Mouse (Mus musculus) spleen, adult 18-20 months (tissue): ENCODE results near the gene Trpm2.
"Not testable (repeated sequence)": the region's sequence is repeated elsewhere in the genome, so short reads cannot be mapped to it uniquely, and the experiment has no call there.

Source experiments
- DNase-seq, 2 experiments: peaks; one replicate each; pipeline ENCODE4 v3.0.0; 2022; ENCODE audit warnings: mixed read lengths in 2 of 2

Gene Trpm2

GRCm38 (mm10) chr10:77970481-77970880, at the start of gene Trpm2:
Trpm2 (minus strand) TSS chr10:77970563.
- DNase-seq: peak; percentile 31 to 34

DNA sequence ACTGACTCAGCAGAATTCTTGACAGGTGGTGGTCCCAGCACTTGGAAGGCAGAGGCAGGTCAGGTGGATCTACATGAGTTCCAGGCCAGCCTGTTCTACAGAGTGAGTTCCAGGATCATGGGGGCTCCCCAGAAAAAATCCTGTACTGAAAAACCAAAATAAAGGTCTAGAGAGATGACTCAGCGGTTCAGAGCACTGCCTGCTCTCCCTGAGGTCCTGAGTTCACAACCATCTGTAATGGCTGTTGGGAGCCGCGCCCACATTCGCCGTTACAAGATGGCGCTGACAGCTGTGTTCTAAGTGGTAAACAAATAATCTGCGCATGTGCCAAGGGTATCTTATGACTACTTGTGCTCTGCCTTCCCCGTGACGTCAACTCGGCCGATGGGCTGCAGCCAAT, 49.6 kb upstream of the Trpm2 start:
- DNase-seq: not testable (repeated sequence)

GRCm38 (mm10) chr10:78019291-78019690, 48.9 kb upstream of the Trpm2 start:
- no peak for DNase-seq

- DNase-seq: peak; percentile 43 to 80
These were observed 48.4 kb upstream of the Trpm2 start for GRCm38 (mm10) chr10:78018797-78019203.

DNA sequence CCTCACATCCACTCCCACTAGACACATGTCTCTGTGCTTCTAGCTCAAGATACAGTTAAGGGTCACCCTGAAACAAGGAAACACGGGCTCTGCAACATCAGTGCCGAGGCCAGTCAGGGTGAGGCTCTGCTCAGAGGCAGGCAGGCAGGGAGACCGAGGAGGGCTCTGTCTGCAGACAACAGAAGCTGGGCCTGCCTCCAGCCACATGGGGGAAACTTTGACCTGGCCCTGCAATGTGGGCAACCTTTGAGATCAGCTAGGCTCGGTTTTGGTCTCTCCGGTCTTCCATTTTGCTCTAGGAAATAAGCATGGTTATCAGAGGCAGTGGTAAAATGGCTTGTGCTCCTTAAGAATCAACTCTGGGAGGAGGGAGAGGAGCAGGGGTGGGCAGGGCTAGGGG, 46.0 kb upstream of the Trpm2 start:
- no peak for DNase-seq

DNA sequence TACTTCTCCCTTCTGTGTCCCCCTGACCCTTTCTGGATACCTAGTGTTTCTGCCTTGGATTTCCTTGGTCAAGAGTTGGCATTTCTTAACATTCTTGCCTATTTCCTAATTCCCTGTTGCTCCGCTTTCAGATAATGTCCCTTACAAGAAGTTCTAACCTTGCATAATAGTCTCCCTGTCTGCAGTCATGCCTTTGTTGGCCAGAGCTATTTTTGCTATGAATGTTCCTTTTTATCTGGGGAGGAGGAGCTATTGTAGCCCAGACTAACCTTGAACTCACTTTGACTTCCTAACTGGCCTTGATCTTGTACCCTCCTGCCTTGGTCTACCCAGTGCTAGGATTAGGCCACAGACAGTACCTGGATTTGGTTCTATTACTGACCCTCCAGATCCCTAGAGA, 45.1 kb upstream of the Trpm2 start:
- no peak for DNase-seq

GRCm38 (mm10) chr10:78012661-78013495, 42.5 kb upstream of the Trpm2 start:
- DNase-seq: no peak

DNA sequence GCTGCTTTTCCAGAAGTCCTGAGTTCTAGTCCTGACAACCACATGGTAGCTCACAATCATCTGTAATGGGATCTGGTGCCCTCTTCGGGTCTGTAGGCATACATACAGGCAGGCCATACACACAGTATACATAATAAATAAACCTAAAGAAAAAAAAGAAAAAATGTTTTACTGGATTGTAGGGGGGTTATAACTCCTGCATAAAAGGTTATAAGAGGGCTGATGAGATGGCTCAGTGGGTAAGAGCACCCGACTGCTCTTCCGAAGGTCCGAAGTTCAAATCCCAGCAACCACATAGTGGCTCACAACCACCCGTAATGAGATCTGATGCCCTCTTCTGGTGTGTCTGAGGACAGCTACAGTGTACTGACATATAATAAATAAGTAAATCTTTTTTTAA, 40.8 kb upstream of the Trpm2 start:
- DNase-seq: not testable (repeated sequence)

DNA sequence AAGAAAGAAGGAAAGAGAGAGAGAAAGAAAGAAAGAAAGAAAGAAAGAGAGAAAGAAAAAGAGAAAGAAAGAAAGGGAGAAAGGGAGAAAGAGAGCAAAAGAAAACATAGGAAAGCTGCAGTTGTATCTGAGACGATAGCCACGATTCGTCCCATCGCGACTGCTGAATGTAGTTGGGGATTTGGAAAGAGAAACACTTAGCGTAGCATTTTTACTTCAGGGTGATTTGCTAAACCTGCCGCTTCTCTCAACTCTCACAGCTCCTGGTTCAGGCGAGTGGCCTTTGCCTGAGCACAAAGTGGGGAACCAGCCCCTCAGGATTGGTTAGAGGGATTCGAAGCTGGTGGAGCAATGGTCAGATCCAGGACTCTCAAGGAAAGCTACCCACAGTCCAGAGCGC, 40.0 kb upstream of the Trpm2 start:
- DNase-seq: no peak

- no peak for DNase-seq
These were observed 39.6 kb upstream of the Trpm2 start, which contains the start of gene Pfkl for GRCm38 (mm10) chr10:78009945-78010293. Pfkl (minus strand) TSS chr10:78010083.

DNA sequence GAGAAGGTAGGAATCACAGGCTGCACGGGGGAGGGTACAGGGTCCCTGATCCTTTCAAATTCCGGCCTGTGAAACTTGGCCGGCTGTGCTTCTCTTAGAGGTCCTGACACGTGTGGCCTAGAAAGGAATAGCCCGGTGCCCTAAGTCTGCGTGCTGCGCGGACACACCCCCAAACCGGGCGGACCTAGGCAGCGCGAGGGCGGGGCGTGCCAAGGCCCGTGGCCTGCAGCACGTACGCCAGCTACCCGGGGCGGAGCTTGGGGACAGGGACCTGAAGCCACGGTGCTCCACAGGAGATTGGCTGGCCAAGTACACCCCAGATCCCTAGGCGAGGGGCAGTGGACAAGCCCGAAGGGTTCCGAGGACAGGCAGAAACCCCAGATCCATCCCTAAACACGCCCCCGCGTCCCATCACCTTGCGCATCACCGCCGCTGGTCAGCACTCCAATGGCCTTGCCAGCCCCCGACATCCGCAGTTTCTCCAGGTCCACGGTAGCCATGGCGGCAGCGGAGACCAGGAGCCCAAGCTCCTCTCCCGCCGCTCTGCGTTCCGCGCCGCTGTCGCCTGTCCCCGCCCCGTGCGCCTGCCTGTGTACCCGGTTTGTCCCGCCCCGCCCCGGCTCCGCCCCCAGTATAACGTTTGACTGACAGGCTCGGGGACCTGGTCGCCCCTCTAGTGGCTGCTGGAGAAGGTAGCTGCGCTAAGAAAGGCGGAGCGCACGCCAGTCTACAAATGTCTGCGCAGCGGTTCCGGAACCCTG, 39.0 kb upstream of the Trpm2 start:
- peak; percentile 95 to 98 for DNase-seq

- DNase-seq: no peak
These were observed 37.8 kb upstream of the Trpm2 start for GRCm38 (mm10) chr10:78008169-78008568.

DNA sequence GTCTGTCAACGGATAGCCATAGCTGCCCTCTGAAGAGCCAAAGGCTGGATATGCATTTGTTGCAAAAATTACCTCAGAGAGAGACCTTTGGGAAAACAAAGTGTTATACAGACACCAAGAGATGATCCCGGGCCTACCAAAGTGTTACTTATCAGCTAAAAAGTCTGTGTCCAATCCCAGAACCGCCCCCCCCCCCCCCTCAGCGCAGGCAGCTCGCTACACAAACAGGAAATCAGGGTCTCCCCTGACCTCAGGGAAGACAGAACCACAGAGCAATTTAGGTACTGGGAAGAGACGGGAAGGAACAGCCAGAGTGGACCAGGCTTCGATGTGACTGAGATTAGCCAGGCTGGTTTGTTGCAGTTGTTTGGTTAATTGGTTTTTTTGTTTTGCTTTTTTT, 36.8 kb upstream of the Trpm2 start:
- no peak for DNase-seq

DNA sequence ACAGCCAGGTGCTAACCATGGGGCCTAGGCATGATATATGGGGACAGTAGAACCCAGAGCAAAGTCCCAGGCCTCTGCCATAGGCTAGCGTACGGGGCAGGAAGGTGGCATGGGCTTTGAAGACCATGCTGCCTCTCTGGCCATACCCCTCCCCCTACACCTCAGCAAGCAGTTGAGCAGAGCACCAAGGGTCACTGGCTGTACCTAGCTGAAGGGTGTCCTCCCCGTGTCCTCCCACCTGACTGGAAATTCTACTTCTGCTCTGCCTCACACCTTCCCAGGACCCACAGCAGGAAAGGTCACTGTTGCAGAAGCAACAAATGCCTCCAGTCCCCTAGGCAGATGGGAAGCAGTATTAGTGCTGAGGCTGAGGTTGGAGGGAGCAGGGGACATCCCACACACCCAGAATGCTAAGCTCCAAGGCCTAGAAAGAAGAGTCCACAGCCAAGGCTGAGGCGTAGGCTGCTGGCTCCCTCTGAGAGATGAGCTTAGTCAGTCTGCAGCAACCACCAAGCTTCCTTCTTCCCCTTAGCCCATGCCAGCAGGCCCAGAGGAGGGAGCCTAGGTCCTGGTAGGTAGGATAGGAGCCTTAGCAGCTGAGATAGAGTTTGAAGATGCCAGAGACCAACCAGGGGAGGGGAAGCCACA, 35.6 kb upstream of the Trpm2 start:
- DNase-seq: no peak

DNA sequence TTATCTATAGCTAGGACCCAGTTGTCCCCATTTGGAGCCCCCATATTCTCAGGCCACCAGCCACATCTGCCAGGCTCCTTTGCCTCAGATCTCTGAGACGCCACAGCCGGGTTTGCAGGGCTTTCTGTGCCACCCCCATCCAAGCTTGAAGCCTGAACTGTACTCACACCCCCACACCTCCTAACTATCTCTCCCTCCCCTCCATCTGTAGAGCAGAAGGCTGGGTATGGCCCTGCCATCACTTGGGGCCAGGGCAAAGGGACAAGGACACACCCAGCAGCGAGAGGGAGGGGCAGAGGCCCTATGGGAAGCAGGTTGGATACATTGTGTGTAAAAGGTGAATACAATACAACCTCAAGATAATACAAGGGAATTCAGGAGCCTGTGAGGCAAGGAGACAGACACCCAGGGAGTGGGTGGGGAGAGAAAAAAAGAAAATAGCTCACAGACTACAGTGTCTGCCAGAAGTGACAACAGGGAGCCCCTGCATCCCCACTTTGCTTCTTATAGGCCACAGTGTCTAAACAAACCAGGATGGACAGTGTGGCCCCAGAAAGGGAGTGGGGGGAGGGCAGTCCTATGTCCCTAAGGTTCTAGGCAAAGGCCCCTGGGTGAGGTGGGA, 34.2 kb upstream of the Trpm2 start:
- DNase-seq: no peak

DNA sequence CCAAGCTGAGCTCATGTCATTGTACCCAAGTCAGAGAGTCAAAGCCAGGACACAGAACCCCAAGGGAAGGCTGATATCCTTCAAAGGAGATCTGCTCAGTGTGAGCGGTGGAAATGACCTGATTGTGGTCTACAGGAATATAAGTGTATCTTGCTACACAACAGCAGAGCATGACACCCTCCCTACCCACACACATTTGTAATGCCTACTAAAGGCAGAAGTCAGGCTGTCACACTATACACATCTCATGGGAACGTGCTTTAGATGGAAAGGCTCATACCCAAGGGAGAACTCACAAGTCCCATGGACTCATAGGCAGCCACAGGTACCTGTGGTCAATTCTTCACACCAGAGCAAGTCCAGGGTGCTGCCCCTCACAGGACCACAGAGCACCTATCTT, 32.0 kb upstream of the Trpm2 start:
- no peak for DNase-seq

DNA sequence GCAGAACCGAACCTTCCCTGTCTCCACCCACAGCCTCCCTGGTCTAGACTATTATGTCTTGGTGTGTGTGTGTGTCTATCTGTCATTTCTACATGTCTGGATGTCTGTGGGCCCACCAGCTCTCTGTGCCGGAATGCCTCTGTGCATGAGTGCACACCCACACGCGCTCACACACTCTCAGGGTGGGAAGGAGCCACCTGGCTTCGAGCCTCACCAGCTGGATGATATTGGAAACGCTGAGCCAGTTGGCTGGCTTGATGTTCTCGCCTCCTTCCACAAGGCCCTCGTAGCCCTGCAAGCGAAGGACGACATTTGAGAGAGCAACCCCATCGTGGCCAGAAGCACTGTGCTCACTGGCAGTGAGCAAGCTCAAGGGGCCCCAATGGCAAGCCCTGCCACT, 31.4 kb upstream of the Trpm2 start:
- DNase-seq: no peak

DNA sequence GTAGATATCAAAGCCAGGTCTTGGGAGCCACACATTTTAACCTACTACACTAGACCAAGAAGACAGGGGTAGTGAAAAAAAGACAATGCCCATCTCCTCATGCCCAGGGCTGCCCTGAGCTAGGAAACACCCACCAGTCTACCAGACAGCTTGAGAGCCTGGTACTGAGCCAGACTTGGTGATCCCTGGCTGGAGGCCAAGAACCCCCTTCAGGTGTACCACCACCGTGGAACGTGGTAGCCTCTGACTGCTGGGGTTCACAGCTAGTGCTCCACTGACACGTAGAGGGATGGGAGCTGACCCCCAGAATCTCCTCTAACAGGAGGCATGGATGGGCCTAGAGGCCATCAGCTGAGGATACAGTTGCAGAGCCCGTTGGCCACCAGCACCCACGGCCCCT, 29.8 kb upstream of the Trpm2 start:
- no peak for DNase-seq

DNA sequence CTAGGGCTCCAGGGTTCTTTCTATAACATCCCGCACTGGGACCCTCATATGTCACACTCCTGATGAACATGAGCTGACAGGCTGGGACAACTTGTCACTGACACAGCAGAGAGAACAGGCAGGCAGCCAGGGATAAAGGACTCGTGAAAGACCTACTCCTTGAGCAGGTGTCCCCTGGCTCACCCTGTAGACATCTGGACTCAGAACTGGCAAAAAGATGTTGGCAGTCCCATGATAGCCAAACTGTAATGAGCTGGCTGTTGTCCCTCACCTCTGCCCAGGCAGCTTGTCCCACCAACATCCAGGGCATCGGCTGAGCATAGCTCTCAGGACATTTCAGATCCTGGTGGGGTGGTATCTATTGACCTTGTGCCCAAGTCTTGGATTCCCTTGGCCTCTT, 25.3 kb upstream of the Trpm2 start:
- no peak for DNase-seq

DNA sequence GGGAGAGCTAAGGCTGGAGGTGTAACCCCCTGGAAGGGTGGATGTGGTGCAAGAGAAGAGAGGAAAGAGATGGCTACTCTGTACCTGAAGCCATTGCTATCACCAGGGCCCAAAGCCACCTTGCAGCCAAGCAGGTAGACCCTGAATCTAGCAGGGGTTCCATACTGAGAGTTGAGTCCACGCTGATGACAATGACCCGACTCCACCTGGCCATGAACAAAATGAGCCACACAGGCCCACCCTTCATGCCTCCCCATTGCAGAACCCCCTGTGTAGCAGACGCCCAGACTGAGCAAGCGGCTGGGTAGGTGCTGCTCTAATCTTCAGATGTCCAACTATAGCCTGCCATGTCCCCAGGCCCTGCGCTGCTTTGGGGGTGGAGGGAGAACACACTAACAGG, 15.4 kb upstream of the Trpm2 start:
- no peak for DNase-seq

DNA sequence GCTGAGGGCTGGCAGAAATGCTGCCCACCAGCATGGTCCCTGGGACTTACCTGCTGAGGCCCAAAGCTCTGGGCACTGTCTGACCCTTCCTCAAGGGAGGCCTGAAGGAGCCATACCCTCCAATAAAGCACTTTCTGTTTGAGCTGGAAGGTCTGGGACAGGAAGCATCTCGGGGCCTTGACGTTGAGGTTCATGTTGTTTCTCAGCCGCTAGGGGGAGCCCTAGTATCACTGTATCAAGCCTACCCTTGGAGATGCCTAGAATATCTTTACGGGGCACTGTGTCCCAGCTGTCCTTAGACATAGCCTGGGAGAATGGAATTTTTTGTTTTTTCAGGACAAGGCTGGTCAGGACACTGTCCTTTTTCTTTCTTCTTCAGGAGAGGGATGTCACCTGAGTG, 14.3 kb upstream of the Trpm2 start:
- DNase-seq: peak; percentile 27 to 73

GRCm38 (mm10) chr10:77978351-77979350, 8.3 kb upstream of the Trpm2 start, which contains the start of gene 1810043G02Rik:
1810043G02Rik (plus strand) TSS chr10:77978524.
- peak; percentile 98 to 100 for DNase-seq
